Mouse (Mus musculus): ENCODE measurements at regions not wholly inside any gene's neighbourhood (a gene's known extent, or its start where the extent isn't known, plus 50 kb on each side); places are given as distances from the start of the nearest gene placed in this dataset.
A peak's percentile ranks its signal among the peaks of the same experiment; 100 is the strongest.

GRCm38 (mm10) chr16:93281715-93282114 is 322.1 kb downstream of the Setd4 start:
- H3K27ac ChIP-seq (replicated peaks; ENCODE audit: low read depth, low read length): no peak overlapping the region
- H3K36me3 ChIP-seq (ENCODE audit: control insufficient read depth, insufficient read depth, low read length): no peaks in the 10 kb centered on the region
- ATAC-seq (ENCODE audit: low FRiP score, low read depth) (no peak), DNase-seq (ENCODE audit: low spot score) (no peak)
- no peak overlapping the region for H3K9ac ChIP-seq (ENCODE audit: low read depth, low read length, severe bottlenecking)
- H3K27me3 ChIP-seq (ENCODE audit: control insufficient read depth, insufficient read depth, low read length): no peaks in the 10 kb centered on the region
- H3K4me3 ChIP-seq (replicated peaks; ENCODE audit: low read length): no peak overlapping the region
- 38% methylated on average over 1 of the region's 1 CpGs for WGBS
- no peaks in the 10 kb centered on the region for H3K4me1 ChIP-seq (ENCODE audit: control insufficient read depth, insufficient read depth, low read length)
- H3K9me3 ChIP-seq (ENCODE audit: control insufficient read depth, low read length): no peaks in the 10 kb centered on the region
- TF ChIP-seq POLR2A (IDR thresholded peaks at IDR 0.05; ENCODE audit: borderline replicate concordance, extremely low read depth, insufficient read depth, insufficient read length): no peak
- H3K4me2 ChIP-seq (replicated peaks; ENCODE audit: low read depth, low read length, severe bottlenecking): no peak overlapping the region

DNA sequence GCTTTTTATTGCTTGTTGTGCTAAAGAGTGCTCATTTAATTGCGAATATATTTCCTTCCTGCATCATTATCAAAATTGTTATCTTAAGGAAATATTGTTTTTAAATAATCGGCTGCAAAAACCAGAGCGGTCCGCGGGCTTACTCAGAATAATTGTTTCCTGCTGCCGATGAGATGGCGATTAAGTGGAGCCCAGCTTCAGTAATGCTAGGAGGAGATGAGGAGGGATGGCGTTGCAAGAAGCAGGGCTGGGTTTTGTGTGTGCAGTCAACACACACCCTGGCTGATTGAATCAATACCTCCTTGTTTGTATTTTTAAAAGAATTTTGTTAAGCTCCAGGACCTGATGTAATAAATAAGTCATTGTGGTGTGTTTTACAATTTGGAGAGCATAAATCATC is 331.2 kb downstream of the Setd4 start:
- Histone ChIP-seq H3K4me2 (replicated peaks; ENCODE audit: low read depth, low read length, severe bottlenecking) (0 out of 2 replicates have a peak overlapping the region, but pooled peaks have one; percentile 4), H3K27ac (replicated peaks; ENCODE audit: low read depth, low read length) (no peak overlapping the region), H3K4me1 (ENCODE audit: control insufficient read depth, insufficient read depth, low read length) (0 out of 2 replicates have a peak, but pooled peaks cover 3% of the 10 kb centered on the region), H3K4me3 (replicated peaks; ENCODE audit: low read length) (no peak overlapping the region), H3K9me3 (ENCODE audit: control insufficient read depth, low read length) (no peaks in the 10 kb centered on the region), H3K27me3 (ENCODE audit: control insufficient read depth, insufficient read depth, low read length) (peaks cover 7% of the 10 kb centered on the region; the same call in 1 of the 2 replicates), H3K9ac (ENCODE audit: low read depth, low read length, severe bottlenecking) (no peak overlapping the region), H3K36me3 (ENCODE audit: control insufficient read depth, insufficient read depth, low read length) (no peaks in the 10 kb centered on the region)
- ATAC-seq (ENCODE audit: low FRiP score, low read depth): no peak
- 15% methylated on average over 8 of the region's 8 CpGs for WGBS
- DNase-seq (ENCODE audit: low spot score): no peak
- TF ChIP-seq POLR2A (IDR thresholded peaks at IDR 0.05; ENCODE audit: borderline replicate concordance, extremely low read depth, insufficient read depth, insufficient read length): no peak

DNA sequence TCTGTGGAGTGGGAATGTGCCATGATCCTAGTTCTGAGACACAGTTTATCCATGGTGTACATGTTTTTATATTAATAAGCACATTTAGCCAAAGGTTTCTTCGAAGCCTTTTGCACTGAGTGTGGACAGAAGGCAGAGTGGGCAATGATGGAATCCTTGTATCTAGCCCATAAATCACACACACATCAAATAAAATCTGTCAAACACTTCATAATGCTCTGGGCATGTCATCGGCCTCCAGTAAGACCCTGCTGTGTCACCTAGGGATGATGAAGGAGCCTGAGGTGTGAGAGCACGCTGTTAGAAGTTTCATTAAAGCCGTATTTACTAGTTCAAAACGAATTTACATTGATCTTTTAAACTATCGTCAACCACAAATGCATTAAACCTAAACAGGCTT is 331.7 kb downstream of the Setd4 start:
- WGBS: 14% methylated on average over 6 of the region's 6 CpGs
- H3K36me3 ChIP-seq (ENCODE audit: control insufficient read depth, insufficient read depth, low read length): no peaks in the 10 kb centered on the region
- no peak overlapping the region for H3K27ac ChIP-seq (replicated peaks; ENCODE audit: low read depth, low read length)
- no peaks in the 10 kb centered on the region for H3K9me3 ChIP-seq (ENCODE audit: control insufficient read depth, low read length)
- TF ChIP-seq POLR2A (IDR thresholded peaks at IDR 0.05; ENCODE audit: borderline replicate concordance, extremely low read depth, insufficient read depth, insufficient read length): no peak
- peaks cover 7% of the 10 kb centered on the region; the same call in 1 of the 2 replicates for H3K27me3 ChIP-seq (ENCODE audit: control insufficient read depth, insufficient read depth, low read length)
- H3K4me2 ChIP-seq (replicated peaks; ENCODE audit: low read depth, low read length, severe bottlenecking): 0 out of 2 replicates have a peak overlapping the region, but pooled peaks have one; percentile 4
- no peak for ATAC-seq (ENCODE audit: low FRiP score, low read depth)
- no peak overlapping the region for H3K9ac ChIP-seq (ENCODE audit: low read depth, low read length, severe bottlenecking)
- no peak for DNase-seq (ENCODE audit: low spot score)
- H3K4me1 ChIP-seq (ENCODE audit: control insufficient read depth, insufficient read depth, low read length): 0 out of 2 replicates have a peak, but pooled peaks cover 3% of the 10 kb centered on the region
- H3K4me3 ChIP-seq (replicated peaks; ENCODE audit: low read length): no peak overlapping the region

DNA sequence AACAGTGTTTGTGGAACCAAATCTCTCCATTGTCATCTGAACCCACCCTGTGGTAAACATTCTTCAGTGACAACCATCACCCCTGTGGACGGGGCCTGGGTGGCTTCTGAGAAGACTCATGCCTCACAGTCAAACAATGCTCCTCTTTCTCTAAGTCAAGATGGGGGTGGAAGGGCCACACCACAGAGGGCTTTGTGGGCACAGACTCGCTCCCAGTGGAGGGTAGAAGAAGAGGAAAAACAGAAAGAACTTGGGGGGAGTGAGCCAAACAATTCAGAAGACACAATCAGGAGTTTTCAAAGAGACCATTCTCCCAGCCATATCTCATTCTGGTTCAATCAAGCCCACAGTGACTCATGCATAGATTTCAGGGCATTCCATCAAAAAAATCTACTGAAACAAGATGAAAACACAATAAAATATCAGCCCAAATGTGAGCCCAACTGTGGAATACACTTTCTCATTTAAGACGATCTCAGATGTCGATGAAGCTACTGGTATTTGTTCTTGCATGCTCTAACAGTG is 339.7 kb downstream of the Setd4 start:
- Histone ChIP-seq H3K9ac (ENCODE audit: low read depth, low read length, severe bottlenecking) (no peak overlapping the region), H3K9me3 (ENCODE audit: control insufficient read depth, low read length) (no peaks in the 10 kb centered on the region), H3K4me1 (ENCODE audit: control insufficient read depth, insufficient read depth, low read length) (peaks cover 9% of the 10 kb centered on the region; the same call in 1 of the 2 replicates), H3K4me2 (replicated peaks; ENCODE audit: low read depth, low read length, severe bottlenecking) (no peak overlapping the region), H3K36me3 (ENCODE audit: control insufficient read depth, insufficient read depth, low read length) (no peaks in the 10 kb centered on the region), H3K27ac (replicated peaks; ENCODE audit: low read depth, low read length) (no peak overlapping the region), H3K4me3 (replicated peaks; ENCODE audit: low read length) (no peak overlapping the region), H3K27me3 (ENCODE audit: control insufficient read depth, insufficient read depth, low read length) (no peaks in the 10 kb centered on the region)
- DNase-seq (ENCODE audit: low spot score) (no peak), ATAC-seq (ENCODE audit: low FRiP score, low read depth) (no peak)
- no peak for TF ChIP-seq POLR2A (IDR thresholded peaks at IDR 0.05; ENCODE audit: borderline replicate concordance, extremely low read depth, insufficient read depth, insufficient read length)
- WGBS: 59% methylated on average over 4 of the region's 4 CpGs

- no peak overlapping the region for H3K4me3 ChIP-seq (replicated peaks; ENCODE audit: low read length)
- H3K9ac ChIP-seq (ENCODE audit: low read depth, low read length, severe bottlenecking): no peak overlapping the region
- no peak for TF ChIP-seq POLR2A (IDR thresholded peaks at IDR 0.05; ENCODE audit: borderline replicate concordance, extremely low read depth, insufficient read depth, insufficient read length)
- H3K27ac ChIP-seq (replicated peaks; ENCODE audit: low read depth, low read length): no peak overlapping the region
- 17% methylated on average over 8 of the region's 8 CpGs for WGBS
- H3K4me2 ChIP-seq (replicated peaks; ENCODE audit: low read depth, low read length, severe bottlenecking): no peak overlapping the region
- H3K27me3 ChIP-seq (ENCODE audit: control insufficient read depth, insufficient read depth, low read length): no peaks in the 10 kb centered on the region
- no peaks in the 10 kb centered on the region for H3K9me3 ChIP-seq (ENCODE audit: control insufficient read depth, low read length)
- ATAC-seq (ENCODE audit: low FRiP score, low read depth) (no peak), DNase-seq (ENCODE audit: low spot score) (peak; percentile 17)
- H3K4me1 ChIP-seq (ENCODE audit: control insufficient read depth, insufficient read depth, low read length): peaks cover 9% of the 10 kb centered on the region; the same call in 1 of the 2 replicates
- no peaks in the 10 kb centered on the region for H3K36me3 ChIP-seq (ENCODE audit: control insufficient read depth, insufficient read depth, low read length)
Measured at GRCm38 (mm10) chr16:93263141-93263815, 340.6 kb downstream of the Setd4 start.
